Mouse (Mus musculus) liver, embryonic 16.5 days (tissue): ENCODE measurements around the gene Ccdc91. TPM values are rescaled to one million over a fixed set of nuclear protein-coding genes. Genes with fewer than 3 reads are reported as not detected.

Experiments used
- ATAC-seq: fragments of 200-750 bp; cut with Nextera tagmentation; 2 replicates; pipeline ENCODE4 v1.8.0; 2017; ENCODE audit warnings: low read depth, mild to moderate bottlenecking, moderate number of reproducible peaks, moderate library complexity
- H3K27ac ChIP-seq: fragments of 300-500 bp; sonication (generic); 2 replicates; pipeline ENCODE4 v1.5.1; 2014; ENCODE audit warnings: mild to moderate bottlenecking, low read length
- H3K27me3 ChIP-seq: fragments of 300-500 bp; sonication (generic); 2 replicates; pipeline ENCODE4 v1.6.1; 2014; ENCODE audit warnings: low read depth, low read length, mixed read lengths; ENCODE audit not compliant: control insufficient read depth, insufficient read depth
- H3K36me3 ChIP-seq: fragments of 300-500 bp; sonication (generic); 2 replicates; pipeline ENCODE4 v1.6.1; 2014; ENCODE audit warnings: mild to moderate bottlenecking; ENCODE audit not compliant: control insufficient read depth, insufficient read depth
- H3K4me1 ChIP-seq: fragments of 300-500 bp; sonication (generic); 2 replicates; pipeline ENCODE4 v1.6.1; 2014; ENCODE audit warnings: low read depth, low read length, mixed read lengths; ENCODE audit not compliant: control insufficient read depth
- H3K4me2 ChIP-seq: fragments of 300-500 bp; sonication (generic); 2 replicates; pipeline ENCODE4 v1.6.1; 2014; ENCODE audit warnings: low read depth, low read length, mixed read lengths
- H3K4me3 ChIP-seq: fragments of 300-500 bp; sonication (generic); 2 replicates; pipeline ENCODE4 v1.5.1; 2014; ENCODE audit warnings: low read depth, mild to moderate bottlenecking, low read length
- H3K9ac ChIP-seq: fragments of 300-500 bp; sonication (generic); 2 replicates; pipeline ENCODE4 v1.6.1; 2014; ENCODE audit warnings: low read depth, low read length
- H3K9me3 ChIP-seq: fragments of 300-500 bp; sonication (generic); replicated peaks from 2 replicates; pipeline ENCODE4 v1.6.1; 2016; ENCODE audit warnings: low read length; ENCODE audit not compliant: control insufficient read depth
- WGBS: fragments of 180-500 bp; shearing (Covaris S2); extraction: QIAGEN DNeasy Blood & Tissue Kit; methylation state at CpG from one replicate; pipeline ENCODE4 v1.1.7; 2014; ENCODE audit not compliant: insufficient replicate concordance; 5-methylcytosine and 5-hydroxymethylcytosine counted together
- polyA plus RNA-seq: library from polyadenylated mRNA; unstranded; fragments of >200 nt; fragmentation: Nextera tagmentation; extraction: Ambion mirVana; gene quantifications from 2 replicates; pipeline ENCODE4 v1.2.1, GENCODE M21; 2015

Ccdc91 gene
- polyA plus RNA-seq, 1 experiment from 2014 or later, result 6.1 TPM

DNA sequence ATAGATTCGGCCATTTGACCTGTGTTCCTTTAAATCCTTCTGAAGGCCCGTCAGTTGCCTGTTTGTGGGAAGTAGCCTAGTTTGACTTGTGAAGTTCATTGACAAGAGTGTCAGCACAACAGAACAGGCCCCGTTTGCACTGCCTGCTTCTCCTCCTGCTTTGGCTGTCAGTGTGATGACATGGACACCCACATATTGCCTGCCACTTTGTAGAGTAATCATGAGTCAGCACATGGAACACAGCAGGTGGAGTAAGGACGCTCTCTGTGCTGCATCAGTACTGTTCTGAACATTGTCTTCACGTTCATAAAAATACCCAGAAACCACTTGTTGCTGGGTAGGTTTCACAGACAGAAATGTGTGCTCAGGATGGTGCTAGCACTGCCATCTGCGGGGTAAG, 132.0 kb downstream of the Ccdc91 start:
- Histone ChIP-seq H3K27ac (no peak overlapping the region), H3K4me3 (no peak overlapping the region), H3K27me3 (no peaks in the 10 kb centered on the region), H3K36me3 (no peaks in the 10 kb centered on the region), H3K9me3 (no peaks in the 10 kb centered on the region), H3K4me1 (no peaks in the 10 kb centered on the region), H3K4me2 (no peak overlapping the region), H3K9ac (no peak overlapping the region)
- ATAC-seq, result no peak
- 52% methylated on average over 6 of the region's 6 CpGs for WGBS

DNA sequence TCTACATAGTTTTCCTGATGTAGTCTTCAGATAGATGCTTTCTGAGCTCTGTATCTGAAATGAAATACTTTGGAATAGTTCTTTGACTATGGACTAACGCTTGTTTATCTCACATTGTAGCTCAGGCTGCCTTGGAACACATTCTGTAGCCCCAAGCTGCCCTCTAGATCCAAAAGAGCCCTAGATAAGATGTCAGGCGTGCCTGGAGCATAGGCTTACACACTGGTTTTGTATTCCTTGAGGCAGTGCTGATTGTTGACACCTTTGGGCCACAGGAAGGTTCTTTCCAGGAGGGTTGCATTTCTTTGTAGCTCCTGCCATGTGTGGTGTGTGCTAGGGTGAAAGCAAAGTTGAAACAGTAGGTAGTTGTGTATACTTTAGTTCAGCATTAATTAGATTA, 139.7 kb downstream of the Ccdc91 start:
- Histone ChIP-seq H3K4me2 (no peak overlapping the region), H3K4me1 (no peaks in the 10 kb centered on the region), H3K36me3 (no peaks in the 10 kb centered on the region), H3K9ac (no peak overlapping the region), H3K9me3 (no peaks in the 10 kb centered on the region), H3K27me3 (no peaks in the 10 kb centered on the region), H3K4me3 (no peak overlapping the region), H3K27ac (no peak overlapping the region)
- ATAC-seq, result no peak
- WGBS, result 43% methylated on average over 2 of the region's 2 CpGs

DNA sequence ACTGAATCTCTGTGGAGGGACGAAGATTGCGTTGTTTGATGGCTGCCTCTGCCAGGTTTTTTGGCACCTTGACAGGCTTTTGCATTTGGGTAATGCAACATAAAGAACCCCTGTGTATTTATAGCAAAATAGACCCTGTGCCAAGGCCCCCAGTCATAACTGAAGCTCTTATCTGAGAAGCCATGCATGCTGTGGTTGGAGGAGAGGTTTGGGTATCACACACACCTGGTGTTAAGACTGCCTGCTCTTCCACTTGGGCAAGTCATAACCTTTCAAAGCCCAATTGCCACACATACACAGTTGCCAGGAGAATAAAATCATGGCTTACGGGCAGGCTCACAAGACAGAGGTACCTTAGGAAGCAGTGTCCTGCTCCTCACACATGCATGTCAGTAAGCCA, 147.5 kb downstream of the Ccdc91 start:
- no peak for ATAC-seq

DNA sequence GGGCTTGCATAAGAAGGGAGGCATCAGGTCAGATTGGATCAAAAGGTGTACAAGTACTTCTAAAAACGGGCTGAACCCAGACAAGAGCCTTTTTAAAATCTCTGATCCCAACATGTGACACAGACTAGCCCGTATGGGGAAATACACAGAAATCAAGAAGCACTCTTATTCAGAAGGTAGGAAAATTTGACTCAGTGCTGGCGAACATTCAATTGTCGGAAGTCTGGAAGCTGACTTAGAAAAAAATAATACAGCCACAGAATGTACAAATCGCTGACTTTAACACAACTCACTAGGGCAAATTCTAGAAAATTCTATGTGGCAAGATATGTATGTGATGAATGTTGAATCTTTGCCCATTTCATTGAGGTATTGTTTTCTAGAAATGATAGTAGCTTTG, 160.8 kb downstream of the Ccdc91 start:
- no peaks in the 10 kb centered on the region for H3K27me3 ChIP-seq
- no peak overlapping the region for H3K4me3 ChIP-seq
- 59% methylated on average over 5 of the region's 5 CpGs for WGBS
- no peaks in the 10 kb centered on the region for H3K9me3 ChIP-seq
- no peaks in the 10 kb centered on the region for H3K36me3 ChIP-seq
- no peaks in the 10 kb centered on the region for H3K4me1 ChIP-seq
- no peak overlapping the region for H3K9ac ChIP-seq
- no peak overlapping the region for H3K27ac ChIP-seq
- no peak for ATAC-seq
- no peak overlapping the region for H3K4me2 ChIP-seq

More for the DNA sequence above, 147.5 kb downstream of the Ccdc91 start:
- H3K27me3 ChIP-seq, result no peaks in the 10 kb centered on the region
- H3K4me2 ChIP-seq, result no peak overlapping the region
- H3K4me1 ChIP-seq, result no peaks in the 10 kb centered on the region
- H3K36me3 ChIP-seq, result no peaks in the 10 kb centered on the region
- H3K9me3 ChIP-seq, result no peaks in the 10 kb centered on the region
- 55% methylated on average over 3 of the region's 3 CpGs for WGBS
- H3K27ac ChIP-seq, result no peak overlapping the region
- H3K4me3 ChIP-seq, result no peak overlapping the region
- no peak overlapping the region for H3K9ac ChIP-seq

DNA sequence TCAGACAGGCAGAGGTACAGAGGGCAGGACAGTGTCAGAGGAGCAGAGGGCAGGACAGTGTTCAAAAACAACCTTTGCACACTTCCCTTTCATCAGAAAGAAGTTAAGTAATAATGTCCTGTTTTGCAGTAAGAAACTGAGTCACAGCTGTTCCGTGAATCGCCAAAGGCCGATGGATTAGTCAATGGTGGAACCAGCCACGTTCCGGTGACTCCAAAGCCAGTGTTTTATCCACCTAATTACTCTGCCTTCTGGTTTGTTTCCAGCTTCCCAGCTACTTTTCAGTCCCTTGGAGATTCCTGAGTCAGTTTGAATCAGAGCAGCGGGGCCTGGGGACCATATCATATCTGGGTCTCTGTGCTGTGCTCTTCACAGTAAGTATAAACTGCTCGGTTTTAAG, 168.2 kb downstream of the Ccdc91 start:
- WGBS, result 65% methylated on average over 7 of the region's 7 CpGs
- Histone ChIP-seq H3K4me2 (no peak overlapping the region), H3K4me1 (no peaks in the 10 kb centered on the region), H3K4me3 (no peak overlapping the region), H3K9me3 (no peaks in the 10 kb centered on the region), H3K27ac (no peak overlapping the region), H3K36me3 (no peaks in the 10 kb centered on the region), H3K9ac (no peak overlapping the region), H3K27me3 (no peaks in the 10 kb centered on the region)
- no peak for ATAC-seq

DNA sequence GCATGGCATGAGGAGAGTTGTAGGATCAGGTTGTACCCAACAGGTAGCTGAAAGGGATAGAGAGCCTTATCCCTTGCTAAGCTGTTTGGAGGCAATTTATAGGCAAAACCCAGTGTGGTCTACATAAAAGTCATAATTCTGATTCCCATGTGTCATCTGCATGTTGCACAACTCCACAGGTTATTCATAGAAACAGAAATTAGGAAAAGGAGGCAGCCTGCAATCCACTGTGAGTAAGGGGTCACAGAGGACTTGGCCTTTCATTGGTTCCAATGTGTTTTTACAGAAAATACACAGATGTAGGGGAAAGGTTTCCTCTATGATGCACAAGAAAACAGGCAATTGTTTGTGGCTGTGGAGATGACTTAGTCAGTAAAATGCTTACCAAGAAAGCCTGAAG, 168.8 kb downstream of the Ccdc91 start:
- Histone ChIP-seq H3K9me3 (no peaks in the 10 kb centered on the region), H3K4me3 (no peak overlapping the region), H3K4me2 (no peak overlapping the region), H3K36me3 (no peaks in the 10 kb centered on the region), H3K4me1 (no peaks in the 10 kb centered on the region), H3K27ac (no peak overlapping the region), H3K27me3 (no peaks in the 10 kb centered on the region), H3K9ac (no peak overlapping the region)
- ATAC-seq, result no peak

DNA sequence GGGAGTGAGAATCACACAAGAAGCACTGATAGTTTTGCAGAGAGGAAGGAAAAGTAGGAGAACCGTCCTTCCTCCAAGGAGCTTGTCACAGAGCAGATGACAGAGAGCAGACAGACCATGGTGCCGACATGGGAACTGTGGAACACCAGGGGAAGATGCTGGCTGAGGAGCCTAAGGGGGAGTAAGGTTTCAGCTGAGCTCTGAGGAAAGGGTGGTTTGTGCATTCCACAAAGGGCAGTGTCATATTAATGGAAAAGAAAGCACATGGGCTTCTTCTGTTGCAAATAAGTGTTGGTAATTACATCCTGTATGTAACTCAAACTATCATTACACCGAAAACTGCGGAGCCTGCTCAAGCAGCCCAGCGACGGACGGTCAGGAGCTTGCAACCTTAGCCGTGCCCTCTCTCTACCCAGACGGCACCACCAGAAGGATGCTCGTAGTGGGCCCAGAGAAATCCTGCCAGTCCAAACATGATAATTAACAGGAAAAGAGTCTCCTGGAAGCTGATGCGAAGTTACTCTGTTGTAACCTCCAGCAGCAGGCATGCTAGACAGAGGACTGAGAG, 170.9 kb downstream of the Ccdc91 start:
- no peaks in the 10 kb centered on the region for H3K9me3 ChIP-seq
- no peaks in the 10 kb centered on the region for H3K4me1 ChIP-seq
- no peak overlapping the region for H3K9ac ChIP-seq
- H3K36me3 ChIP-seq, result no peaks in the 10 kb centered on the region
- no peak overlapping the region for H3K4me2 ChIP-seq
- WGBS, result 70% methylated on average over 11 of the region's 11 CpGs
- no peak overlapping the region for H3K27ac ChIP-seq
- H3K4me3 ChIP-seq, result no peak overlapping the region
- no peak for ATAC-seq
- no peaks in the 10 kb centered on the region for H3K27me3 ChIP-seq

DNA sequence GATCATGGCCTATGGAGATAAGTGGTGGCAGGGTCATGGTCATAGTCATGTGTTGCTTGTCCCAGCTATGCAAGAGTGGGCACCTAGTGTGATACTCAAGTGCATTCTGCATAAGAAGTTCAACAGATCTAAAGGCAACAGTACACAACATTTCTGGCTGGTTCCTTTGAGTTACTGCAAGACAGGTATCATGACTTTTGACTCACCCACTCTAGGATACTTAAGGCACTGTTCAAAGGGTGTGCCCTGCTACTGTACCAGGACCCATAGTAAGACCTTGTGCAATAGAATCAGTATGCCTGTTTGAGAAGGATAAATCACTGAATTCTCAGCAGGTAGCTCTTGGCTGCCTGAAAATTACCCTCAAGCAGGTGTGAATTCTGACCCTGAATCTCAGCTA, 182.4 kb downstream of the Ccdc91 start:
- H3K27me3 ChIP-seq, result no peaks in the 10 kb centered on the region
- H3K36me3 ChIP-seq, result no peaks in the 10 kb centered on the region
- no peak overlapping the region for H3K4me2 ChIP-seq
- no peak overlapping the region for H3K4me3 ChIP-seq
- no peaks in the 10 kb centered on the region for H3K9me3 ChIP-seq
- no peak overlapping the region for H3K9ac ChIP-seq
- H3K4me1 ChIP-seq, result no peaks in the 10 kb centered on the region
- no peak overlapping the region for H3K27ac ChIP-seq
- no peak for ATAC-seq

DNA sequence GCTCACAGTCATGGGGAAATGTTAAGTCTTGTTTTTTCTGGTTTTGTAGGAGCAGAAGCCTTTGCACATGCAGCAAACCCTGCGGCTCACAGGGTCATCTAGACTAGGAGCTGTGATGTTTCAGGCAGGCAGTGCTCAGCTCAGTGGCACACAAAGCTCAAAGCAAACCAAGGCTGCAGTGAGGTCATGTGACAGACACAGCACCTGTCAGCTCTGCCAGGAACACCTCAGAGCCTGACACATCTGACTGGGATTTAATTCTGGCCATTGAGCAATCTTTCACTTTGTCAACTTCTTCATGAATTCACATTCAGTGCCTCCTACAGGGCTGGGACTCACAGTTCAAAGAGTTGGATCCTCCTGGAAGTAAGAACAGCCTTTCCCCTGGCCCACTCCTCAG, 185.1 kb downstream of the Ccdc91 start:
- H3K9me3 ChIP-seq, result no peaks in the 10 kb centered on the region
- 35% methylated on average over 1 of the region's 1 CpGs for WGBS
- no peak overlapping the region for H3K27ac ChIP-seq
- no peak overlapping the region for H3K4me2 ChIP-seq
- no peak overlapping the region for H3K9ac ChIP-seq
- H3K4me3 ChIP-seq, result no peak overlapping the region
- H3K4me1 ChIP-seq, result no peaks in the 10 kb centered on the region
- no peaks in the 10 kb centered on the region for H3K36me3 ChIP-seq
- ATAC-seq, result no peak
- H3K27me3 ChIP-seq, result no peaks in the 10 kb centered on the region

DNA sequence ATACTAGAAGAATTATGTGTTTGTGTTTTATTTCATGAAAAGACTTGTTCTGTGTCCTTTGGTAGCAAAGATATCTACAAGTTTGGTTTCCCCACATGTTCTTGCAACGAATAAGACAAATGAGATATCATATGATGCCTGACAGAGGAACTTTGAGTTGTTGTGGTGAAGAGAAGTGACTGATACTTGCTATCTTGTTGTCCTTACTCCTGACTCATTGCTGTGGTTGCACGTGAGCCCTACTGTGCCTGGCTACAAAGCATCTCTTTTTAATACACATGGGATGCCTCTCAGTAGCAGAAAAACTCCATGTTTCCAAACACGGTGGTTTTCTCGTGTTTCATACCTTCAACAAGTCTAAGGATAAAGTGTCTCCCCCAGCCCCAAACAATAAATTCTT, 186.2 kb downstream of the Ccdc91 start:
- Histone ChIP-seq H3K4me3 (no peak overlapping the region), H3K27ac (no peak overlapping the region), H3K9ac (no peak overlapping the region), H3K9me3 (no peaks in the 10 kb centered on the region), H3K36me3 (no peaks in the 10 kb centered on the region), H3K4me2 (no peak overlapping the region), H3K4me1 (no peaks in the 10 kb centered on the region), H3K27me3 (no peaks in the 10 kb centered on the region)
- 43% methylated on average over 4 of the region's 4 CpGs for WGBS
- ATAC-seq, result no peak
